ENCODE assay signal across 11 mouse cellular contexts in the genomic region with DNA sequence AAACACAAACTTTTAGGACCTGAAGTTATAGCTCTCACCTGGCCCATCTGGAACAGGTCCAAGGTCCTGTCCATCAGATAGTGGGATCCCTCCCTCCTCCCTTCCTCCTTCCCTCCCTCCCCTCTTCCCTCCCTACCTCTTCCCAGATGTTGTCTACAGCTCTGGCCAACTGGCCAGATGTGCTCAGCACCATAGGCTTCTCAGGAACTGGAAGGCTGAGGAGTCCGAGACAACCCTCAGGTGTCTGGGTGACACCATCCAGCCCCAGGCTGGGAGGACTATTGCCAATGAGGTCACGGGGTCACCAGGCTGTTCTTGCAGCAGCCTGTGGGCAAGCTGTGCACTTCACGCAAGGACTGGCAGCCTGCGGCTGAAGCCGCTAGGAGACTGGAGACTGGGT.
DNase-seq lines count a peak whose midpoint lies in the region; ATAC-seq and TF ChIP-seq lines count a peak whose summit lies in the region.
"Had no signal": no experiment of that assay in that cellular context is flagged by ENCODE, and none has a peak within 500 bp of the region (broad histone marks: within the 10 kb centered on the region; RNA-seq: fewer than 3 reads in every experiment).

No protein-coding gene starts in this region.

- TF ChIP-seq CTCF in gastrocnemius, adult 2 months (IDR thresholded peaks at IDR 0.05), result no peak
- TF ChIP-seq CTCF in lung, postnatal 0 days (IDR thresholded peaks at IDR 0.05), result no peak
- no peak for TF ChIP-seq CTCF in thymus, adult 2 months (IDR thresholded peaks at IDR 0.05; ENCODE audit: borderline replicate concordance, control insufficient read depth, extremely low read depth, insufficient read depth, low read length, poor library complexity)

- peak; percentile 7; the same call in 1 of the 2 replicates for ATAC-seq in lung, postnatal 0 days
- no peak for ATAC-seq in forebrain, embryonic 13.5 days
- ATAC-seq in midbrain, embryonic 13.5 days, result no peak

- 64% methylated on average over 5 of the region's 5 CpGs for WGBS in lung, postnatal 0 days
- WGBS in forebrain, embryonic 13.5 days, result 61% methylated on average over 5 of the region's 5 CpGs
- 48% methylated on average over 5 of the region's 5 CpGs for WGBS in midbrain, embryonic 13.5 days
- 91% methylated on average over 5 of the region's 5 CpGs for WGBS in thymus, adult 2 months

- H3K27me3 ChIP-seq in lung, postnatal 0 days (replicated peaks; ENCODE audit: insufficient read depth, low read length), result no peaks in the 10 kb centered on the region
- no peaks in the 10 kb centered on the region for H3K27me3 ChIP-seq in forebrain, embryonic 13.5 days
- H3K27me3 ChIP-seq in midbrain, embryonic 13.5 days, result peaks cover 3% of the 10 kb centered on the region; the same call in 1 of the 2 replicates
- H3K27me3 ChIP-seq in thymus, adult 2 months (ENCODE audit: control insufficient read depth, insufficient read depth, low read length), result peaks cover 7% of the 10 kb centered on the region; the same call in 1 of the 2 replicates

- H3K4me3 ChIP-seq in gastrocnemius, adult 2 months, result no peak overlapping the region
- no peak overlapping the region for H3K4me3 ChIP-seq in lung, postnatal 0 days (ENCODE audit: low read depth, low read length)
- H3K4me3 ChIP-seq in forebrain, embryonic 13.5 days, result no peak overlapping the region
- H3K4me3 ChIP-seq in midbrain, embryonic 13.5 days (replicated peaks), result no peak overlapping the region
- no peak overlapping the region for H3K4me3 ChIP-seq in thymus, adult 2 months (ENCODE audit: control insufficient read depth, insufficient read depth, low read length)

- intact Hi-C loops in gastrocnemius, adult 2 months (cut with DNase I), result no loop called here
- intact Hi-C loops in left cerebral cortex, postnatal 36 days (cut with DNase I), result no loop called here

- no peak overlapping the region for H3K4me2 ChIP-seq in lung, postnatal 0 days (replicated peaks; ENCODE audit: low read depth, low read length)
- no peak overlapping the region for H3K4me2 ChIP-seq in forebrain, embryonic 13.5 days
- H3K4me2 ChIP-seq in midbrain, embryonic 13.5 days (replicated peaks), result no peak overlapping the region

- no peak overlapping the region for H3K9ac ChIP-seq in lung, postnatal 0 days (replicated peaks; ENCODE audit: low read depth)
- no peak overlapping the region for H3K9ac ChIP-seq in forebrain, embryonic 13.5 days
- H3K9ac ChIP-seq in midbrain, embryonic 13.5 days (replicated peaks), result no peak overlapping the region
- H3K9ac ChIP-seq: liver, embryonic 14.5 days had no signal

- H3K36me3 ChIP-seq in lung, postnatal 0 days (ENCODE audit: insufficient read depth, low read length), result no peaks in the 10 kb centered on the region
- no peaks in the 10 kb centered on the region for H3K36me3 ChIP-seq in forebrain, embryonic 13.5 days (ENCODE audit: poor library complexity, severe bottlenecking)
- no peaks in the 10 kb centered on the region for H3K36me3 ChIP-seq in midbrain, embryonic 13.5 days
- H3K36me3 ChIP-seq in thymus, adult 2 months (ENCODE audit: control insufficient read depth, insufficient read depth, low read length), result no peaks in the 10 kb centered on the region

- 0 out of 2 replicates have a peak, but pooled peaks cover 3% of the 10 kb centered on the region for H3K4me1 ChIP-seq in lung, postnatal 0 days (ENCODE audit: insufficient read depth, low read depth, low read length)
- H3K4me1 ChIP-seq in forebrain, embryonic 13.5 days, result peaks cover 85% of the 10 kb centered on the region
- peaks cover 80% of the 10 kb centered on the region for H3K4me1 ChIP-seq in midbrain, embryonic 13.5 days (replicated peaks)
- peaks cover 19% of the 10 kb centered on the region for H3K4me1 ChIP-seq in thymus, adult 2 months (replicated peaks; ENCODE audit: control insufficient read depth, insufficient read depth, low read length)

- peak; percentile 55 for DNase-seq in gastrocnemius, adult 2 months
- DNase-seq in gastrocnemius, postnatal 25 days, result no peak
- no peak for DNase-seq in lung, postnatal 0 days (ENCODE audit: low spot score)
- no peak for DNase-seq in lung, adult 18-20 months
- no peak for DNase-seq in thymus, adult 2 months
- no peak for DNase-seq in left cerebral cortex, postnatal 36 days (ENCODE audit: low spot score in 2 of 2)
- DNase-seq: cerebellum, adult 2 months; gastrocnemius, postnatal 14 days had no signal

- no peak for TF ChIP-seq EP300 in lung, postnatal 0 days (IDR thresholded peaks at IDR 0.05)

- TF ChIP-seq POLR2A in thymus, adult 2 months (IDR thresholded peaks at IDR 0.05; ENCODE audit: control insufficient read depth, extremely low read depth, insufficient read depth, low read length, poor library complexity), result no peak

- no peaks in the 10 kb centered on the region for H3K9me3 ChIP-seq in lung, postnatal 0 days (ENCODE audit: low read length)
- no peaks in the 10 kb centered on the region for H3K9me3 ChIP-seq in forebrain, embryonic 13.5 days (replicated peaks)
- no peaks in the 10 kb centered on the region for H3K9me3 ChIP-seq in midbrain, embryonic 13.5 days

- no peak overlapping the region for H3K27ac ChIP-seq in gastrocnemius, adult 2 months
- no peak overlapping the region for H3K27ac ChIP-seq in lung, postnatal 0 days (ENCODE audit: low read length)
- H3K27ac ChIP-seq in forebrain, embryonic 13.5 days, result peak overlapping the region; percentile 74
- peak overlapping the region; percentile 70; the same call in 1 of the 2 replicates for H3K27ac ChIP-seq in midbrain, embryonic 13.5 days
- H3K27ac ChIP-seq in thymus, adult 2 months (ENCODE audit: control insufficient read depth, insufficient read depth, low read length), result no peak overlapping the region
- H3K27ac ChIP-seq: liver, embryonic 14.5 days had no signal

Comparison
In these comparisons a context has a peak if more than half of its experiments do, and no peak if none do; other contexts are left out.
1. H3K27ac ChIP-seq: peak in forebrain, embryonic 13.5 days (single experiment) and midbrain, embryonic 13.5 days (single experiment); none in gastrocnemius, adult 2 months (single experiment), lung, postnatal 0 days (single experiment) and thymus, adult 2 months (single experiment).